Mouse (Mus musculus): ENCODE measurements around the gene St7.

Gene St7

GRCm38 (mm10) chr6:17763963-17764659, 71.4 kb downstream of the St7 start:
- no peak for DNase-seq (ENCODE audit: low spot score)

- no peak for DNase-seq (ENCODE audit: low spot score)
Measured at GRCm38 (mm10) chr6:17764660-17764998, 71.9 kb downstream of the St7 start.

GRCm38 (mm10) chr6:17769972-17770644, 77.4 kb downstream of the St7 start:
- no peak for DNase-seq (ENCODE audit: low spot score)

- no peak for DNase-seq (ENCODE audit: low spot score)
Measured at GRCm38 (mm10) chr6:17770645-17771345, 78.1 kb downstream of the St7 start.

GRCm38 (mm10) chr6:17771456-17771855, 78.7 kb downstream of the St7 start:
- no peak for DNase-seq (ENCODE audit: low spot score)

- DNase-seq (ENCODE audit: low spot score): no peak
Measured at GRCm38 (mm10) chr6:17772514-17772913, 79.8 kb downstream of the St7 start.

- DNase-seq (ENCODE audit: low spot score): no peak
Measured at GRCm38 (mm10) chr6:17776041-17776440, 83.3 kb downstream of the St7 start.

GRCm38 (mm10) chr6:17777018-17777799, 84.5 kb downstream of the St7 start:
- DNase-seq (ENCODE audit: low spot score): no peak

- DNase-seq (ENCODE audit: low spot score): no peak
Measured at GRCm38 (mm10) chr6:17778648-17779202, 86.0 kb downstream of the St7 start.

- no peak for DNase-seq (ENCODE audit: low spot score)
Measured at GRCm38 (mm10) chr6:17783511-17783910, 90.8 kb downstream of the St7 start.

- DNase-seq (ENCODE audit: low spot score): no peak
Measured at GRCm38 (mm10) chr6:17784523-17784922, 91.8 kb downstream of the St7 start.

GRCm38 (mm10) chr6:17785248-17785647, 92.5 kb downstream of the St7 start:
- no peak for DNase-seq (ENCODE audit: low spot score)

- no peak for DNase-seq (ENCODE audit: low spot score)
Measured at GRCm38 (mm10) chr6:17787810-17788209, 95.1 kb downstream of the St7 start.

- DNase-seq (ENCODE audit: low spot score): no peak
Measured at GRCm38 (mm10) chr6:17790251-17790650, 97.5 kb downstream of the St7 start.

- DNase-seq (ENCODE audit: low spot score): no peak
Measured at GRCm38 (mm10) chr6:17793471-17793870, 100.7 kb downstream of the St7 start.

GRCm38 (mm10) chr6:17797271-17797713, 104.6 kb downstream of the St7 start:
- no peak for DNase-seq (ENCODE audit: low spot score)

- no peak for DNase-seq (ENCODE audit: low spot score)
Measured at GRCm38 (mm10) chr6:17800694-17801093, 108.0 kb downstream of the St7 start.

GRCm38 (mm10) chr6:17804468-17804867, 111.7 kb downstream of the St7 start:
- DNase-seq (ENCODE audit: low spot score): no peak

GRCm38 (mm10) chr6:17806569-17806968, 113.8 kb downstream of the St7 start:
- no peak for DNase-seq (ENCODE audit: low spot score)

GRCm38 (mm10) chr6:17811063-17811462, 118.3 kb downstream of the St7 start:
- DNase-seq (ENCODE audit: low spot score): no peak

GRCm38 (mm10) chr6:17811531-17811930, 118.8 kb downstream of the St7 start:
- no peak for DNase-seq (ENCODE audit: low spot score)

GRCm38 (mm10) chr6:17814074-17814649, 121.4 kb downstream of the St7 start:
- DNase-seq (ENCODE audit: low spot score): no peak

All from testis, postnatal 14 days (tissue).